In genomic region chr5:113310377-113311003, GRCm38 (mm10) we compare ENCODE assay signal across 8 mouse cellular contexts. TPM values are rescaled to one million over a fixed set of nuclear protein-coding genes. Genes with fewer than 3 reads are reported as not detected.
DNase-seq lines count a peak whose midpoint lies in the region; ATAC-seq and TF ChIP-seq lines count a peak whose summit lies in the region.

TSS of gene Sgsm1 (minus strand) at chr5:113310786.

- no peaks in the 10 kb centered on the region for H3K9me3 ChIP-seq in forebrain, postnatal 0 days (ENCODE audit: low read length)
- no peaks in the 10 kb centered on the region for H3K9me3 ChIP-seq in liver, embryonic 15.5 days (replicated peaks)
- 0 out of 2 replicates have a peak, but pooled peaks cover 5% of the 10 kb centered on the region for H3K9me3 ChIP-seq in neural tube, embryonic 13.5 days

- no peaks in the 10 kb centered on the region for H3K36me3 ChIP-seq in forebrain, postnatal 0 days (ENCODE audit: insufficient read depth)
- no peaks in the 10 kb centered on the region for H3K36me3 ChIP-seq in liver, embryonic 15.5 days (replicated peaks)
- H3K36me3 ChIP-seq in neural tube, embryonic 13.5 days = no peaks in the 10 kb centered on the region

- H3K27ac ChIP-seq in forebrain, postnatal 0 days (ENCODE audit: low read depth, low read length) = peak within 1 kb of the TSS; percentile 62
- no peak within 1 kb of the TSS for H3K27ac ChIP-seq in liver, embryonic 15.5 days (replicated peaks)
- peak within 1 kb of the TSS; percentile 69; the same call in 1 of the 2 replicates for H3K27ac ChIP-seq in neural tube, embryonic 13.5 days (replicated peaks)

- TF ChIP-seq CTCF in forebrain, postnatal 0 days (IDR thresholded peaks at IDR 0.05; ENCODE audit: low read depth) = peak; percentile 81

- peak within 1 kb of the TSS; percentile 85 for H3K4me2 ChIP-seq in forebrain, postnatal 0 days (ENCODE audit: low read depth)
- peak within 1 kb of the TSS; percentile 60 for H3K4me2 ChIP-seq in liver, embryonic 15.5 days
- H3K4me2 ChIP-seq in neural tube, embryonic 13.5 days = peak within 1 kb of the TSS; percentile 78

- H3K9ac ChIP-seq in forebrain, postnatal 0 days = peak within 1 kb of the TSS; percentile 92
- H3K9ac ChIP-seq in liver, embryonic 15.5 days = no peak within 1 kb of the TSS
- H3K9ac ChIP-seq in neural tube, embryonic 13.5 days = peak within 1 kb of the TSS; percentile 94

- H3K27me3 ChIP-seq in forebrain, postnatal 0 days (ENCODE audit: insufficient read depth, low read length) = no peaks in the 10 kb centered on the region
- H3K27me3 ChIP-seq in liver, embryonic 15.5 days = peaks cover 66% of the 10 kb centered on the region
- H3K27me3 ChIP-seq in neural tube, embryonic 13.5 days = 0 out of 2 replicates have a peak, but pooled peaks cover 5% of the 10 kb centered on the region

- ATAC-seq in forebrain, postnatal 0 days = peak; percentile 82
- no peak for ATAC-seq in liver, embryonic 15.5 days (ENCODE audit: insufficient read depth)
- peak; percentile 67 for ATAC-seq in neural tube, embryonic 13.5 days (ENCODE audit: low read depth)

- peak within 1 kb of the TSS; percentile 94 for H3K4me3 ChIP-seq in forebrain, postnatal 0 days (ENCODE audit: low read depth, low read length)
- H3K4me3 ChIP-seq in liver, embryonic 15.5 days (replicated peaks) = peak within 1 kb of the TSS; percentile 43
- peak within 1 kb of the TSS; percentile 74 for H3K4me3 ChIP-seq in neural tube, embryonic 13.5 days

- intact Hi-C loops in heart, postnatal 14 days (cut with DNase I) = no loop called here

- peak; percentile 91 for DNase-seq in ES-CJ7 (ENCODE audit: low read depth, low spot score)
- peak; percentile 93 to 95 for DNase-seq in cerebellum, adult 18-20 months
- DNase-seq in forebrain, postnatal 0 days = peak; percentile 95
- DNase-seq in heart, postnatal 14 days = peak; percentile 77 to 78
- peak; percentile 83 for DNase-seq in layer of hippocampus, adult 11-12 months (ENCODE audit: low spot score)
- peak; percentile 37 for DNase-seq in thymus, postnatal 25 days

- peaks cover 30% of the 10 kb centered on the region for H3K4me1 ChIP-seq in forebrain, postnatal 0 days (ENCODE audit: insufficient read depth)
- H3K4me1 ChIP-seq in liver, embryonic 15.5 days (replicated peaks) = no peaks in the 10 kb centered on the region
- peaks cover 56% of the 10 kb centered on the region for H3K4me1 ChIP-seq in neural tube, embryonic 13.5 days (replicated peaks)

- 3% methylated on average over 53 of the region's 53 CpGs for WGBS in forebrain, postnatal 0 days
- 4% methylated on average over 53 of the region's 53 CpGs for WGBS in liver, embryonic 15.5 days (ENCODE audit: insufficient replicate concordance)
- 2% methylated on average over 52 of the region's 53 CpGs for WGBS in neural tube, embryonic 13.5 days

RNA-seq across cellular contexts. Expression of gene Sgsm1, which starts in this region (rescaled TPM):
- 42.0 and 48.7 TPM in 2 replicates for total RNA-seq in forebrain, postnatal 0 days (2014; rRNA removed)
- 10.1 and 16.5 TPM in 2 replicates for polyA plus RNA-seq in forebrain, postnatal 0 days (2015; fragmentation: Nextera tagmentation; extraction: Ambion mirVana)
- under 1 TPM; 0.60 to 0.63 TPM for total RNA-seq in heart, postnatal 14 days (2021)
- 1.6 and 1.7 TPM in 2 replicates for polyA plus RNA-seq in liver, embryonic 15.5 days (2015; fragmentation: Nextera tagmentation; extraction: Ambion mirVana)
- 13.0 and 16.5 TPM in 2 replicates for polyA plus RNA-seq in neural tube, embryonic 13.5 days (2015; fragmentation: Nextera tagmentation; extraction: Ambion mirVana)

Comparison
In these comparisons a context has a peak if more than half of its experiments do, and no peak if none do; other contexts are left out.
1. RNA of gene Sgsm1 (total RNA-seq): 42.0 to 48.7 TPM in forebrain, postnatal 0 days; 0.60 to 0.63 TPM in heart, postnatal 14 days; every median in the first group is over 10 times any median in the second.
2. Peak in DNase-seq in heart, postnatal 14 days; RNA of the gene not detected or under 1 TPM.
3. DNase-seq: peak in every context shown above with its lines; median percentile 95 in forebrain, postnatal 0 days; 94 in cerebellum, adult 18-20 months; 91 in ES-CJ7; 83 in layer of hippocampus, adult 11-12 months; 78 in heart, postnatal 14 days; 37 in thymus, postnatal 25 days.
4. H3K4me3 ChIP-seq: peak in every context shown above with its lines; median percentile 94 in forebrain, postnatal 0 days; 74 in neural tube, embryonic 13.5 days; 43 in liver, embryonic 15.5 days.
5. Peak in every context shown above with its lines, with median percentiles within 50 percentile points of each other: H3K4me2 ChIP-seq.